Mouse (Mus musculus) adrenal gland, adult 2 months (tissue): ENCODE data around the gene Clmp. TPM values are rescaled to one million over a fixed set of nuclear protein-coding genes. Genes with fewer than 3 reads are reported as not detected.

Experiments used
- polyA plus RNA-seq: library from polyadenylated mRNA; depleted of rRNA; stranded (reverse); fragments of >200 nt; gene quantifications from 2 replicates; pipeline ENCODE4 v1.2.3, GENCODE M21; 2012; rRNA removed
- total RNA-seq, 2 experiments: library from RNA; stranded (reverse); gene quantifications; 2 replicates each; pipeline ENCODE4 v1.2.3; 2021

Gene Clmp
- total and polyA plus RNA-seq, 3 experiments, result 6.3 to 29.5 (median 6.3) TPM

Other genes starting within 250 kb of the Clmp start
- gene Gramd1b, start 154.6 kb upstream of the Clmp start, total RNA-seq, result 1,000 to 10,000 TPM in 1 of 2 experiments, 100 to 1,000 TPM in 1; 336 to 1,336 TPM
- 329 and 574 TPM in 2 replicates for gene Gramd1b, start 154.6 kb upstream of the Clmp start, polyA plus RNA-seq
- not detected for gene Gm21915, start 15.3 kb upstream of the Clmp start, total RNA-seq
- gene Gm21915, start 15.3 kb upstream of the Clmp start, polyA plus RNA-seq, result not detected in 2 replicates
- gene Hspa8, start 115.0 kb downstream of the Clmp start, total RNA-seq, result 1,000 to 10,000 TPM; 1,424 to 4,193 TPM
- 1,414 and 2,267 TPM in 2 replicates for gene Hspa8, start 115.0 kb downstream of the Clmp start, polyA plus RNA-seq
- not detected for gene Bsx, start 188.2 kb downstream of the Clmp start, total RNA-seq
- gene Bsx, start 188.2 kb downstream of the Clmp start, polyA plus RNA-seq, result 0.08 TPM in 1 of 2 replicates, not detected in the other